Mouse (Mus musculus): ENCODE results near the gene Spon1. TPM values are rescaled to one million over a fixed set of nuclear protein-coding genes. Genes with fewer than 3 reads are reported as not detected.

Gene Spon1
- polyA plus RNA-seq, 1 experiment from 2014 or later: 19.1 TPM

- H3K36me3 ChIP-seq: no peaks in the 10 kb centered on the region
- H3K4me2 ChIP-seq: no peak overlapping the region
- no peak overlapping the region for H3K4me3 ChIP-seq
- ATAC-seq (ENCODE audit: insufficient number of reproducible peaks, low FRiP score, low TSS enrichment, low read depth): no peak
- H3K4me1 ChIP-seq: 0 out of 2 replicates have a peak, but pooled peaks cover 2% of the 10 kb centered on the region
- WGBS: 64% methylated on average over 5 of the region's 5 CpGs
- no peak overlapping the region for H3K9ac ChIP-seq
- H3K9me3 ChIP-seq: no peaks in the 10 kb centered on the region
- H3K27me3 ChIP-seq: no peaks in the 10 kb centered on the region
- H3K27ac ChIP-seq: no peak overlapping the region
These were observed 26.2 kb downstream of the Spon1 start for GRCm38 (mm10) chr7:113791991-113792390.

DNA sequence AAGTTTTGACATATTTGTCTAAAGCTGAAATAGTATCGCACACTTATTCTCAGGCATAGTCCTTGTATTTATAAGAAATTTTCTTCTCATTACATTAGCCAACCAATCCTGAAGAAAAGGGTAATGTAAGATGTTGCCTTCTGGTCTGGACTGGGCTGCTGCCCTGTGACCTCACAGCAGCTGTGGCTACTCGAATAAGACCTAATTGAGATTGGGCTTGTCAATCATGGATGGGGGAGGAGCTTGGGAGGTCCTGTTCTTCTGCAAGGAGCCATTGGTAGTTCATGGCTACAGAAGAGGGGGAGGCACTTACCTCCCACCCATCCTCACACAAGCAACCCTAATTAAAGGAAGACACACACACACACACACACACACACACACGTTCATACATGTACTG lies 27.1 kb downstream of the Spon1 start:
- Histone ChIP-seq H3K4me2 (no peak overlapping the region), H3K9me3 (no peaks in the 10 kb centered on the region), H3K36me3 (no peaks in the 10 kb centered on the region), H3K9ac (no peak overlapping the region), H3K27me3 (no peaks in the 10 kb centered on the region), H3K4me3 (no peak overlapping the region), H3K4me1 (0 out of 2 replicates have a peak, but pooled peaks cover 2% of the 10 kb centered on the region), H3K27ac (no peak overlapping the region)
- ATAC-seq (ENCODE audit: insufficient number of reproducible peaks, low FRiP score, low TSS enrichment, low read depth): no peak
- WGBS: 67% methylated on average over 3 of the region's 3 CpGs

GRCm38 (mm10) chr7:113795209-113795608 lies 29.4 kb downstream of the Spon1 start:
- Histone ChIP-seq H3K27me3 (no peaks in the 10 kb centered on the region), H3K4me3 (no peak overlapping the region), H3K9me3 (no peaks in the 10 kb centered on the region), H3K4me2 (no peak overlapping the region), H3K36me3 (no peaks in the 10 kb centered on the region), H3K27ac (no peak overlapping the region), H3K9ac (no peak overlapping the region), H3K4me1 (0 out of 2 replicates have a peak, but pooled peaks cover 2% of the 10 kb centered on the region)
- 45% methylated on average over 5 of the region's 5 CpGs for WGBS
- ATAC-seq (ENCODE audit: insufficient number of reproducible peaks, low FRiP score, low TSS enrichment, low read depth): no peak

DNA sequence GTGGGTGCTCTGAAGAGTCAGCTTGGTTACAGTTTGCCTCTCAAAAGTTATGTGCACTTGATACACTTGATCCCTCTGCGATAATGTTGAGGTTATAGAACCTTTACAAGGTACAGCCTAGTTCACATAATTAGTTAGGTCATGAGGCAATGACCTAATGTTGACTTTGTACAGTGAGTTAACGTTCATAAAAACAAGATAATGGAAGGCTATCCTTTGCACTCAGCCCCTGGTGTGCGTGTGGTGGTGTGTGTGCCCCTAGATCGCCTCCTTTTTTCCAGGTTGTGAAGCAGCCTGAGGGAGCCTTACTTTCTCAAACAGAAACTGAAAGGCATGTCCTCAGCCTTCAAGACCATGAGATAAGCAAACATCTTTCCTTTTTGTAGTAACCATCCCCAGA lies 31.3 kb downstream of the Spon1 start:
- Histone ChIP-seq H3K4me2 (no peak overlapping the region), H3K27ac (no peak overlapping the region), H3K9me3 (no peaks in the 10 kb centered on the region), H3K4me3 (no peak overlapping the region), H3K4me1 (0 out of 2 replicates have a peak, but pooled peaks cover 1% of the 10 kb centered on the region), H3K36me3 (no peaks in the 10 kb centered on the region), H3K27me3 (no peaks in the 10 kb centered on the region), H3K9ac (no peak overlapping the region)
- 84% methylated on average over 4 of the region's 4 CpGs for WGBS
- ATAC-seq (ENCODE audit: insufficient number of reproducible peaks, low FRiP score, low TSS enrichment, low read depth): no peak

GRCm38 (mm10) chr7:113798605-113799255 lies 32.9 kb downstream of the Spon1 start:
- Histone ChIP-seq H3K27ac (no peak overlapping the region), H3K9me3 (no peaks in the 10 kb centered on the region), H3K4me3 (no peak overlapping the region), H3K27me3 (no peaks in the 10 kb centered on the region), H3K9ac (no peak overlapping the region), H3K4me1 (no peaks in the 10 kb centered on the region), H3K36me3 (no peaks in the 10 kb centered on the region), H3K4me2 (no peak overlapping the region)
- 88% methylated on average over 6 of the region's 6 CpGs for WGBS
- ATAC-seq (ENCODE audit: insufficient number of reproducible peaks, low FRiP score, low TSS enrichment, low read depth): no peak

DNA sequence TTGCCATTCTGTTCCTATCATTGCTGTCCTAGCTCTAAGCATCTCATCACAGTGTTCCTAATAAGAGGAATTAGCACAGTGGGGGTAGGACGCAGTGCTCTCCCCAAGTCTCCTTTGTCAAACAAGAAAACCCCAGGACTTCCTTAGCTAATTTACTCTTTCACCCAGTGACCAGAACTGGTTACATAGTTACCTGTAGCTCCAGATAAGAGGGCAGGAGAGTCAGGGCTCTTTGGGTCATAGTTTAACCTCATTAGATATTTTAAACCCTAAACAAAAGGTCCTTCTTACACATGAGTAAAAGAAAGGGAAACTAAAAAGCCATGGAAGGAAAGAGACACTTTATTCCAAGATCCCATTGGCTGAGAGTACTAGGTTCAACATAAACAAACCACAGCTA lies 44.0 kb downstream of the Spon1 start:
- Histone ChIP-seq H3K4me2 (no peak overlapping the region), H3K36me3 (no peaks in the 10 kb centered on the region), H3K27me3 (no peaks in the 10 kb centered on the region), H3K27ac (no peak overlapping the region), H3K9ac (no peak overlapping the region), H3K9me3 (no peaks in the 10 kb centered on the region), H3K4me1 (no peaks in the 10 kb centered on the region), H3K4me3 (no peak overlapping the region)
- no peak for ATAC-seq (ENCODE audit: insufficient number of reproducible peaks, low FRiP score, low TSS enrichment, low read depth)
- WGBS: 81% methylated on average over 1 of the region's 1 CpGs

DNA sequence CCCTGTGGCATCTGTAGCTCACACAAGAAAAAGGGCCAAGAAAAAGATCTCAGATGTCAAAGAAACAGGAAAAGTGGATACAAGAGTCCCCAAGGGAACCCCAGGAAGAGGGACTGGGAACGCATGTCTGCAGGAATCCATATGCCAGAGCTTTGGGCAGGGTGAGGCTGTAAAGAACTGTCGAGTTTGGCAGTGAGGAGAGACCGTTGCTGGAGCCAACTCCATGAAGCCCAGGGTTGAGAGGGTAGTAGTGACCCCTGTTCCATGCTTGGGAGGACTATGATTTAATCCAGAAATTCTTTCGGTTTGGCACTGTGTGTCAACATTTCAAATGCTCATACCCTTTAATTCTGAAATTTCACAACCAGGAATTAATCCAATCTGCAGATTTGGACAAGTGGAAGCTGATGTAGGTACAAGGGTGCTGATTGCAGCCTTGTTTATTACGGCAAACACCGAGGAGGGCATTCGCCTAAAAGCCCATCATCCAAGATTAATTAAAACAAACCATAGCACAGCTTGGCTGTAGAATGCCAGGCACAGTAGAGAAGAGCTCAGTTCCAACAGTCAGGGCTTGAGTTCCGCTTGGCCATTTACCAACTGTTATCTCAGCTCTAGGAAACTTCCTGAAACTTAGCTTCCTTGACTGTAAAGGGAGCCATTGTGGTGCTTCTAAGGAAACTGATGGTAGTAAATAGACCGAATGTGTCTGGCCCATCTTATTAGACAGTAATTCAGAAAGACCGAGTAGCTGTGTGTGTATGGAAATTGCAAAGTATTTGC lies 45.8 kb downstream of the Spon1 start:
- ATAC-seq (ENCODE audit: insufficient number of reproducible peaks, low FRiP score, low TSS enrichment, low read depth): no peak
- H3K4me1 ChIP-seq: no peaks in the 10 kb centered on the region
- no peaks in the 10 kb centered on the region for H3K9me3 ChIP-seq
- no peak overlapping the region for H3K9ac ChIP-seq
- no peaks in the 10 kb centered on the region for H3K27me3 ChIP-seq
- no peak overlapping the region for H3K4me2 ChIP-seq
- no peak overlapping the region for H3K27ac ChIP-seq
- H3K4me3 ChIP-seq: no peak overlapping the region
- WGBS: 73% methylated on average over 10 of the region's 10 CpGs
- H3K36me3 ChIP-seq: no peaks in the 10 kb centered on the region

GRCm38 (mm10) chr7:113814101-113814779 lies 48.4 kb downstream of the Spon1 start:
- Histone ChIP-seq H3K27ac (no peak overlapping the region), H3K9me3 (no peaks in the 10 kb centered on the region), H3K9ac (no peak overlapping the region), H3K4me2 (no peak overlapping the region), H3K4me3 (no peak overlapping the region), H3K4me1 (no peaks in the 10 kb centered on the region), H3K27me3 (no peaks in the 10 kb centered on the region), H3K36me3 (no peaks in the 10 kb centered on the region)
- ATAC-seq (ENCODE audit: insufficient number of reproducible peaks, low FRiP score, low TSS enrichment, low read depth): no peak
- WGBS: 84% methylated on average over 10 of the region's 10 CpGs

DNA sequence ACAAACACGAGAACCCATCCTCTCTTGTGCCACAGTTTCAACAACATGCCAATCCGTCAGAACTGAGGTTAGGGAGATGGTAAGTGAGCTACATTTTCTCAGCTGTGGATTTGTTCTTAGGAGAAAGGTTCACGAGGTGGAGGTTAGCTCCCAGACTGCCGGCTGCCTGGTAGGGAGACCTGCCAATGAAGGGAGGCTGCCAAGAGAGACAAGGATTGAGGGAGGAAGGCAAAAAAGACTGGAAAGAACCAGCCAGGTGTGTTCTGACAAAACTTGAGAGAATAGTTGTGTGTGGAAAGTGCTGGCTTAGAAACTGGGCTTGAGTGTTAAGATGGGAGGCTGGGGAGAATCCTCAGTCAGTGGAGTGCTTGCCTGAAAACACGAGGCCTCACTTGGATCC lies 49.9 kb downstream of the Spon1 start:
- Histone ChIP-seq H3K36me3 (no peaks in the 10 kb centered on the region), H3K27ac (no peak overlapping the region), H3K9me3 (no peaks in the 10 kb centered on the region), H3K4me2 (no peak overlapping the region), H3K4me1 (no peaks in the 10 kb centered on the region), H3K4me3 (no peak overlapping the region), H3K9ac (no peak overlapping the region), H3K27me3 (no peaks in the 10 kb centered on the region)
- no peak for ATAC-seq (ENCODE audit: insufficient number of reproducible peaks, low FRiP score, low TSS enrichment, low read depth)
- 65% methylated on average over 5 of the region's 5 CpGs for WGBS

DNA sequence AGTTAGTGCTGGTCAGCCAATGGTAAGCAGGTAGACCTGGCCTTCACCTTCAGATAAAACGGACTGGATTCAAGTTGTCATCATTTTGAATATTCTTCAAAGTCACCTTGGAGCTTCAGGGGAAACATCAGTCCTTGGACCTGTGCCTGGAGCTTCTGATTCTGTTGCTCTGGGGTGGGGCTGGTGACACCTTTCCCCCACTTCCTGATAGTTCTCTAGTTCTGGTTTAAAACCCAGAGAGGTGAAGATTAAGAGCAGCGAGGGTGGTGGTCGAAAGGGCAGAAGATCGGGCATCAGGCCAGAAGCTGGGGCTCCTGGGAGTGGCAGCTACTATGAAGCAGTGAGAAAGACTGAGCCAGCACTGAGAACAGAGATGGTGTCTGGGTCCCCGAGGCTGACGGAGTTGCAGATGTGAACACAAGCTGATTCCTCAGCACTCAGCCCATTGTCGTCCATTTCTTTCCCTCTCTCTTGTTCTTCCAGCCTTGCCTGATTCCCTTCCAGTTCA lies 51.1 kb downstream of the Spon1 start:
- H3K27me3 ChIP-seq: no peaks in the 10 kb centered on the region
- H3K4me1 ChIP-seq: no peaks in the 10 kb centered on the region
- no peak overlapping the region for H3K4me3 ChIP-seq
- WGBS: 67% methylated on average over 7 of the region's 7 CpGs
- no peak overlapping the region for H3K9ac ChIP-seq
- no peak for ATAC-seq (ENCODE audit: insufficient number of reproducible peaks, low FRiP score, low TSS enrichment, low read depth)
- no peak overlapping the region for H3K27ac ChIP-seq
- no peak overlapping the region for H3K4me2 ChIP-seq
- no peaks in the 10 kb centered on the region for H3K9me3 ChIP-seq
- H3K36me3 ChIP-seq: no peaks in the 10 kb centered on the region

DNA sequence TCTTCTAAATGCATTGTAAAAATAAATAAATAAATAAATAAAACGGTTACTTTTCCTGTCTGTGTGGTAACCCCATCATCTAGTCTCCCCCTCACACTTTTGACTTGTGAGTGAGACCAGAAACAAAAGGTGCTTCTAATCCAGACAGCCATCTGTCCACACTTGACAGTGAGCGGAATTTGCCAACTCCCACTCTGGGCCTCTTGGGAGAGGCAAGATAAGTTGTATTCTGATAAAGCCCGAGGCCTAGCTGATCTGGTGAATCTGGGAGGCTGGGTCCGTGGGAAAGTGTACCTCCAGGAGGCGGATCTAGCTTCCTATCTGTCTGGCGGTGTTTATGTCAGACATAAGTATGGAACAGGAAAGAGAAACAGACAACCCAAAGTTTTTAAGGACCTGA lies 52.3 kb downstream of the Spon1 start:
- no peaks in the 10 kb centered on the region for H3K27me3 ChIP-seq
- no peak overlapping the region for H3K9ac ChIP-seq
- no peak overlapping the region for H3K27ac ChIP-seq
- no peaks in the 10 kb centered on the region for H3K36me3 ChIP-seq
- H3K4me2 ChIP-seq: no peak overlapping the region
- WGBS: 64% methylated on average over 6 of the region's 6 CpGs
- no peaks in the 10 kb centered on the region for H3K9me3 ChIP-seq
- no peak for ATAC-seq (ENCODE audit: insufficient number of reproducible peaks, low FRiP score, low TSS enrichment, low read depth)
- H3K4me1 ChIP-seq: no peaks in the 10 kb centered on the region
- no peak overlapping the region for H3K4me3 ChIP-seq

DNA sequence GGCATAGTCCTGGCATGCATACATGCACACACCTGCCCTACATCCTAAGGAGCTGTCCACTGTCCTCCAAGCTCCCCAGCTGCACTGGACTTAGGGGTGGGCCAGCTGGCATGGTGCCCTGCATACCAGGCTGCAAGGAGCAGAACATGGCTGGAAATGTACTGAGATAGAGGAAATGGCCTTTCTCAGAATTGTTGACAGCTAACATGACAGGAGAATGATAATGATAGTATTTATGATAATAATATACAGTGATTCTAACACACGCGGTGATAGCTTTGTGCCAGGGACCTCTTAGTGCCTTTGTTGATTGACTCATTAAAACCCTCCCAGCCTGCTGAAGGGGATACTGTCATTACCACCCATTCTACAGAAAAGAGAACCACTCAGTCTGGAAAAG lies 54.4 kb downstream of the Spon1 start:
- Histone ChIP-seq H3K4me2 (no peak overlapping the region), H3K4me3 (no peak overlapping the region), H3K27me3 (no peaks in the 10 kb centered on the region), H3K36me3 (no peaks in the 10 kb centered on the region), H3K9me3 (no peaks in the 10 kb centered on the region), H3K4me1 (no peaks in the 10 kb centered on the region), H3K9ac (no peak overlapping the region), H3K27ac (no peak overlapping the region)
- no peak for ATAC-seq (ENCODE audit: insufficient number of reproducible peaks, low FRiP score, low TSS enrichment, low read depth)
- 79% methylated on average over 2 of the region's 2 CpGs for WGBS
